Mouse (Mus musculus): ENCODE data around the gene Rbm25.

Rbm25 gene

GRCm38 (mm10) chr12:83643116-83643515 lies 12.1 kb downstream of the Rbm25 start:
- in situ Hi-C loops (cut with MboI; ENCODE audit: unreplicated experiment in 2 of 2) = no loop called here

- in situ Hi-C loops (cut with MboI; ENCODE audit: unreplicated experiment in 2 of 2) = no loop called here
These were observed 19.3 kb downstream of the Rbm25 start for GRCm38 (mm10) chr12:83650346-83650745.

- in situ Hi-C loops (cut with MboI; ENCODE audit: unreplicated experiment in 2 of 2) = no loop called here
These were observed 20.4 kb downstream of the Rbm25 start for GRCm38 (mm10) chr12:83651414-83651813.

GRCm38 (mm10) chr12:83685466-83685865 lies 54.4 kb downstream of the Rbm25 start:
- in situ Hi-C loops (cut with MboI; ENCODE audit: unreplicated experiment in 2 of 2) = loop anchor here in 1 of 2 experiments (25.0 kb wide), 1 partner anchor 1252 kb away; no protein-coding TSS in a partner anchor

GRCm38 (mm10) chr12:83686575-83687350 lies 55.7 kb downstream of the Rbm25 start:
- in situ Hi-C loops (cut with MboI; ENCODE audit: unreplicated experiment in 2 of 2) = loop anchor here in 1 of 2 experiments (25.0 kb wide), 1 partner anchor 1251 kb away; no protein-coding TSS in a partner anchor

- in situ Hi-C loops (cut with MboI; ENCODE audit: unreplicated experiment in 2 of 2) = loop anchor here in 1 of 2 experiments (25.0 kb wide), 1 partner anchor 1249 kb away; no protein-coding TSS in a partner anchor
These were observed 56.9 kb downstream of the Rbm25 start, which contains the start of gene Psen1 for GRCm38 (mm10) chr12:83687934-83688315. Psen1 (plus strand) TSS chr12:83688152.

- in situ Hi-C loops (cut with MboI; ENCODE audit: unreplicated experiment in 2 of 2) = loop anchor here in 1 of 2 experiments (25.0 kb wide), 1 partner anchor 1249 kb away; no protein-coding TSS in a partner anchor
These were observed 57.5 kb downstream of the Rbm25 start for GRCm38 (mm10) chr12:83688316-83689086.

GRCm38 (mm10) chr12:83689087-83689432 lies 58.0 kb downstream of the Rbm25 start:
- in situ Hi-C loops (cut with MboI; ENCODE audit: unreplicated experiment in 2 of 2) = loop anchor here in 1 of 2 experiments (25.0 kb wide), 1 partner anchor 1248 kb away; no protein-coding TSS in a partner anchor

- in situ Hi-C loops (cut with MboI; ENCODE audit: unreplicated experiment in 2 of 2) = loop anchor here in 1 of 2 experiments (25.0 kb wide), 1 partner anchor 1243 kb away; no protein-coding TSS in a partner anchor
These were observed 63.0 kb downstream of the Rbm25 start for GRCm38 (mm10) chr12:83694011-83694410.

- in situ Hi-C loops (cut with MboI; ENCODE audit: unreplicated experiment in 2 of 2) = loop anchor here in 1 of 2 experiments (25.0 kb wide), 1 partner anchor 1243 kb away; no protein-coding TSS in a partner anchor
These were observed 63.6 kb downstream of the Rbm25 start for GRCm38 (mm10) chr12:83694669-83695068.

- in situ Hi-C loops (cut with MboI; ENCODE audit: unreplicated experiment in 2 of 2) = loop anchor here in 1 of 2 experiments (25.0 kb wide), 1 partner anchor 1239 kb away; no protein-coding TSS in a partner anchor
These were observed 67.6 kb downstream of the Rbm25 start for GRCm38 (mm10) chr12:83698637-83699036.

- in situ Hi-C loops (cut with MboI; ENCODE audit: unreplicated experiment in 2 of 2) = loop anchor here (10.0 to 25.0 kb wide), 4 partner anchors 233 to 561 kb away; partner anchors contain the start of genes Acot3 (in 1 of the 2), Acot4 (in 1 of the 2), Acot5 (in 1 of the 2) and Gm49366 (in 1 of the 2)
These were observed 70.6 kb downstream of the Rbm25 start for GRCm38 (mm10) chr12:83701608-83702007.

GRCm38 (mm10) chr12:83702796-83703195 lies 71.8 kb downstream of the Rbm25 start:
- in situ Hi-C loops (cut with MboI; ENCODE audit: unreplicated experiment in 2 of 2) = loop anchor here (10.0 to 25.0 kb wide), 4 partner anchors 232 to 560 kb away; partner anchors contain the start of genes Acot3 (in 1 of the 2), Acot4 (in 1 of the 2), Acot5 (in 1 of the 2) and Gm49366 (in 1 of the 2)

- in situ Hi-C loops (cut with MboI; ENCODE audit: unreplicated experiment in 2 of 2) = loop anchor here (10.0 to 25.0 kb wide), 4 partner anchors 228 to 555 kb away; partner anchors contain the start of genes Acot3 (in 1 of the 2), Acot4 (in 1 of the 2), Acot5 (in 1 of the 2) and Gm49366 (in 1 of the 2)
These were observed 75.9 kb downstream of the Rbm25 start for GRCm38 (mm10) chr12:83706951-83707350.

GRCm38 (mm10) chr12:83708160-83709092 lies 77.4 kb downstream of the Rbm25 start:
- in situ Hi-C loops (cut with MboI; ENCODE audit: unreplicated experiment in 2 of 2) = loop anchor here (10.0 to 25.0 kb wide), 4 partner anchors 226 to 554 kb away; partner anchors contain the start of genes Acot3 (in 1 of the 2), Acot4 (in 1 of the 2), Acot5 (in 1 of the 2) and Gm49366 (in 1 of the 2)

GRCm38 (mm10) chr12:83709934-83710333 lies 78.9 kb downstream of the Rbm25 start:
- in situ Hi-C loops (cut with MboI; ENCODE audit: unreplicated experiment in 2 of 2) = loop anchor here (5.0 to 25.0 kb wide), 6 partner anchors 57 to 552 kb away; partner anchors contain the start of genes Acot3 (in 1 of the 2), Acot4 (in 1 of the 2), Acot5 (in 1 of the 2) and Gm49366 (in 1 of the 2)

GRCm38 (mm10) chr12:83713749-83714148 lies 82.7 kb downstream of the Rbm25 start:
- in situ Hi-C loops (cut with MboI; ENCODE audit: unreplicated experiment in 2 of 2) = loop anchor here (5.0 to 25.0 kb wide), 5 partner anchors 54 to 549 kb away; partner anchors contain the start of genes Acot3 (in 1 of the 2), Acot4 (in 1 of the 2), Acot5 (in 1 of the 2) and Gm49366 (in 1 of the 2)

GRCm38 (mm10) chr12:83716416-83717184 lies 85.6 kb downstream of the Rbm25 start:
- in situ Hi-C loops (cut with MboI; ENCODE audit: unreplicated experiment in 2 of 2) = loop anchor here (5.0 to 25.0 kb wide), 4 partner anchors 51 to 546 kb away; partner anchors contain the start of genes Acot3 (in 1 of the 2), Acot4 (in 1 of the 2), Acot5 (in 1 of the 2) and Gm49366 (in 1 of the 2)

All from v-Abl transformed pro-B cells (cell line).